Mouse (Mus musculus) erythroblast, adult 5-6 weeks (primary cell): ENCODE measurements around the gene Gm11011. TPM values are rescaled to one million over a fixed set of nuclear protein-coding genes. Genes with fewer than 3 reads are reported as not detected.
"Not testable (repeated sequence)": the region's sequence is repeated elsewhere in the genome, so short reads cannot be mapped to it uniquely, and the experiment has no call there.

ENCODE experiments used
- ATAC-seq: replicated peaks from 2 replicates; pipeline ENCODE4 v1.8.0; 2016; ENCODE audit warnings: moderate number of reproducible peaks, mild to moderate bottlenecking, moderate TSS enrichment, inconsistent platforms; ENCODE audit not compliant: poor library complexity, low FRiP score, severe bottlenecking
- total RNA-seq, 2 experiments: library from RNA; stranded (forward) in 1 of 2; stranded (reverse) in 1 of 2; fragments of 150-400 nt in 1 of 2; fragments of 200-764, 138-1000 nt in 1 of 2; gene quantifications; 2 replicates each; pipeline versions ENCODE4 v1.2.3 to v1.2.4; 2015 to 2017; ENCODE audit warnings: low replicate concordance in 2 of 2

Gm11011 gene
- total RNA-seq (2015; ENCODE audit: low replicate concordance) (not detected in 2 replicates), total RNA-seq (2017; ENCODE audit: low replicate concordance) (not detected in 2 replicates)

GRCm38 (mm10) chr2:169587645-169588044 is at the start of gene Gm11011:
Gm11011 (minus strand) TSS chr2:169587745.
- not testable (repeated sequence) for ATAC-seq

GRCm38 (mm10) chr2:169636414-169636813 is 48.9 kb upstream of the Gm11011 start:
- no peak for ATAC-seq

GRCm38 (mm10) chr2:169635428-169635827 is 47.9 kb upstream of the Gm11011 start:
- ATAC-seq = no peak

- no peak for ATAC-seq
These were observed 47.3 kb upstream of the Gm11011 start for GRCm38 (mm10) chr2:169634619-169635382.

- no peak for ATAC-seq
These were observed 46.1 kb upstream of the Gm11011 start for GRCm38 (mm10) chr2:169633491-169634289.

- ATAC-seq = no peak
These were observed 45.0 kb upstream of the Gm11011 start, which contains the start of gene Tshz2 for GRCm38 (mm10) chr2:169632338-169633151. Tshz2 (plus strand) TSS chr2:169633013.

GRCm38 (mm10) chr2:169630070-169630469 is 42.5 kb upstream of the Gm11011 start:
- no peak for ATAC-seq

- no peak for ATAC-seq
These were observed 33.7 kb upstream of the Gm11011 start for GRCm38 (mm10) chr2:169621201-169621710.

GRCm38 (mm10) chr2:169615998-169616397 is 28.5 kb upstream of the Gm11011 start:
- no peak for ATAC-seq

- no peak for ATAC-seq
These were observed 27.1 kb upstream of the Gm11011 start for GRCm38 (mm10) chr2:169614683-169615082.

- no peak for ATAC-seq
These were observed 24.0 kb upstream of the Gm11011 start for GRCm38 (mm10) chr2:169611557-169611956.

GRCm38 (mm10) chr2:169610882-169611281 is 23.3 kb upstream of the Gm11011 start:
- ATAC-seq = no peak

GRCm38 (mm10) chr2:169609956-169610355 is 22.4 kb upstream of the Gm11011 start:
- ATAC-seq = no peak

- no peak for ATAC-seq
These were observed 20.2 kb upstream of the Gm11011 start for GRCm38 (mm10) chr2:169607787-169608186.

GRCm38 (mm10) chr2:169606901-169607678 is 19.5 kb upstream of the Gm11011 start:
- ATAC-seq = no peak

GRCm38 (mm10) chr2:169600163-169600562 is 12.6 kb upstream of the Gm11011 start:
- no peak for ATAC-seq

- ATAC-seq = no peak
These were observed 12.0 kb upstream of the Gm11011 start for GRCm38 (mm10) chr2:169599591-169599990.

GRCm38 (mm10) chr2:169597971-169598370 is 10.4 kb upstream of the Gm11011 start:
- ATAC-seq = no peak

- no peak for ATAC-seq
These were observed 9.8 kb upstream of the Gm11011 start for GRCm38 (mm10) chr2:169597357-169597756.
